Mouse (Mus musculus): Measurements from ENCODE around the gene Cpe.

- no peak for TF ChIP-seq E2F4 (IDR thresholded peaks at IDR 0.05; ENCODE audit: insufficient read depth)
- TF ChIP-seq REST (IDR thresholded peaks at IDR 0.05; ENCODE audit: insufficient read depth, insufficient read length), result no peak
- no peak for TF ChIP-seq POLR2A (IDR thresholded peaks at IDR 0.05; ENCODE audit: insufficient read length, low read depth)
- no peak for TF ChIP-seq CEBPB (IDR thresholded peaks at IDR 0.05; ENCODE audit: insufficient read depth, poor library complexity, severe bottlenecking)
- TF ChIP-seq USF1 (IDR thresholded peaks at IDR 0.05; ENCODE audit: low read depth), result no peak
- no peak for TF ChIP-seq MYOG (IDR thresholded peaks at IDR 0.05; ENCODE audit: control insufficient read depth in 1 of 3, insufficient read depth in 1 of 3, insufficient read length in 2 of 3, low read depth in 2 of 3)
- no peak for TF ChIP-seq TCF3 (IDR thresholded peaks at IDR 0.05; ENCODE audit: insufficient read length, low read depth)
- no peak for TF ChIP-seq MAX (IDR thresholded peaks at IDR 0.05; ENCODE audit: low read depth)
- no peak for TF ChIP-seq MYOD1 (IDR thresholded peaks at IDR 0.05; ENCODE audit: control insufficient read depth in 1 of 3, insufficient read length in 2 of 3, low read depth in 2 of 3)
- TF ChIP-seq POLR2AphosphoS2 (IDR thresholded peaks at IDR 0.05; ENCODE audit: insufficient read length, low read depth), result no peak
- no peak for TF ChIP-seq SRF (IDR thresholded peaks at IDR 0.05; ENCODE audit: control insufficient read depth, insufficient read length, low read depth)
Measured at GRCm38 (mm10) chr8:64624603-64625037, 68.2 kb downstream of the Cpe start.

Measured in myocyte (in vitro differentiated cells).